Mouse (Mus musculus): ENCODE measurements around the gene Fam43b.

DNA sequence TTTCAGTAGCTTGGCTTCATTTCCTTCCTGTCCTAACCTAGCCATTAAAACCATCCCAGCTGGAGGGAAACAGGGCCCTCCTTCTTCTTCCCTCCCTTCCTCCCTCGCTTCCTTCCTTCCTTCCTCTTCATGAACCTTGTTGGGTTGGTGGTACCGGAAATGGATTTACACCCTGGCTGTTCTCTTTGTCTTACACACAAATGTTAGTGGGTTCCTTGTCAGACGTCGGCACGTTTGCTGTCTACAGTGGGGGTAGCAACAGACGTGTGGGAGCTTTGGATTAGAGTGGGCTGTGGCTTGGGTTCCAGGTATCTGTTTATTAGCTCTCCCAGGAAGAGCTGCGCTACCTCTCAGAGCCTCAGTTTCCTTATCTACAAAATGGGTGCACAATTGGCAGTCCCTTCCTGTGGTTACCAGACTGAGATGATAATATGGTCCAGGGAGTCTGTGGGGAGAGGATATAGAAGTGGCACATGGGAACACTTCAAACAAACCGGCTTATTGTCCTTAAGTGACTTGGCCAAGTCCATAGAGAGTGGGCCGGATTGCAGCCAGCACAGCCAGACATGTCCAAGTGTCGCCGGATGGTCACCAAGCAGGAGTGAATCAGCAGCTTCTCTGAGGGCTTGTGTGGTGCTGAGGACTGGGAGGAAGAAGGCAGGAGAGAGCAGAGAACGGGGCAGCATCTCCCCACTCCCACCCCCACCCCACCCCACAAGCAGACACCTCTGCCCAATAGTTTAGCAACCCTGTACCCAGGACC is 27.6 kb downstream of the Fam43b start:
- TF ChIP-seq CTCF (IDR thresholded peaks at IDR 0.05; ENCODE audit: low read depth), result no peak
- no peak for TF ChIP-seq EP300 (optimal IDR thresholded peaks at IDR 0.05)
